Mouse (Mus musculus): ENCODE results near the gene Cenpv. TPM values are rescaled to one million over a fixed set of nuclear protein-coding genes. Genes with fewer than 3 reads are reported as not detected.

Gene Cenpv
- 3.7 TPM for total RNA-seq (2023)

DNA sequence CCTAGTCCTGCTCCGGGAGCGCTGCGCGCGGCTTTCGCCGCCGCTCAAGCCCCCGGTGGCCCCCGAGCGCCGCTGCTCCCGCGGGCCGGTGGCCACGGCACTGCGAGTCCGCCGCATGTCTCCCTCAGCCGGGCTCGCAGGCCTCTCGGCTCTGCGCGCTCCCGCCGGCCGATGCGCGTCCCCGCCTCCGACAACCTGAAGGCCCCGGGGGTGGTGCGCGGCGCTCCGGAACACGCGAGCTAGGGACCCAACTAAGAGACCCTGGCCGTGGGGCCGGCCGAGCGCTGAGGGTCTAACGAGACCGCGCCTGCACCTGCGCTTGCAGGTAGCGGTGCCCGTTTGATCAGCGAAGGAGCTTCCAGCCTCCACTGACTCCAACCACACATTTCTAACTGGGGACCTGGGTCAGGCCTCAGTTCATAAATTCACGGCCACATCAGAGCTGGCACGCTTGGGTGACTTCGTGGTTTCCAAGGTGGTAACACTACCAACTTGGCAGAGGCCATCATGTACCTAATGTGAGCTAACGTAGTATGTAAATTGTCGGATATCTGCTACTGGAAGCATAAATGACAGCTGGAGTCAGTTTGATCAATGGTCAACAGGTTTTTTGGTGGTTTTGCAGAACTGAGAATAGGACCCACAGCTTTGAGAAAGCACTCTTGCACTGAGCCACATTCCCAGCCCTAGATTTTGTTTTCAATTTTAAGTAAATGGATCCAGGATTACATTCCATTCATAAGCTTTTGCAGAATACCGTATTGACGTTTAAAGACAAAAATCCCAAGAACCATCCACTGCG lies at the start of gene Cenpv:
Gene Cenpv, minus strand, starts transcription at position 173 of the 802 bp plus-strand sequence.

DNA sequence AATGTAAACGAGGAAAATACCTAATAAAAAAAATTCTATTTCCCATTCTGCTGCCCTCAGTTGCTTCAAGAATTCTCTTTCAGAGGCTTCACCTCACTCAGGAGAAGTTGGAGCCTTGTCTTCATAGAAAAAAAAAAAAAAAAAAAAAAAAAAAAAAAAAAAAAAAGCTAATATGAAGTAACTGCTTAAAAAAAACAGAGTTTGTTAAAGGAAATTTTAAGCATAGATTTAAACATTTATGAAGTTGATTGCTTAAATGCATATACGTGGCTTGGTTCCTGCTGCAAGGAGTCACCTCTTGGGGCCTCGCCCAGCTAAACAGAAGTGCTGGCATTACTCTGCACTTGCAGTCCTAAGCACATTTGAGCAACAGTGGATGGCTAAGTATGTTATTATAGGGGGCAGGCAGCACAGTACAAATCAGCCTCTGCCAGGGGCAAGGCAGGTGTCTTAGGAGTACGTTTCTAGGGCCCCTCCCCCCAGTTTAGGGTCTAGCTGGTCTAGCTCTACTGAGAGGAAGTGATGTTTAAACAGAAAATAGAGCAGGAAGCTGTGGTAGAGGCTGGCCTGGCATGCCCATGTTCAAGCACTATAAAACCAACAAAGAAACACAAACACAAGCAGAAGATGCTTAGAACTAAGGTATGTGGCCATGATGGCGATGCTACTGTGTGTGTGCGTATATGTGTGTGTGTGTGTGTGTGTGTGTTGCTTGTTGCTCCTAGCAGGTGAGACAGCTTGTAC lies 35.1 kb upstream of the Cenpv start, which contains the start of gene Trpv2:
Gene Trpv2, plus strand, starts transcription at position 528 of the 744 bp plus-strand sequence.

DNA sequence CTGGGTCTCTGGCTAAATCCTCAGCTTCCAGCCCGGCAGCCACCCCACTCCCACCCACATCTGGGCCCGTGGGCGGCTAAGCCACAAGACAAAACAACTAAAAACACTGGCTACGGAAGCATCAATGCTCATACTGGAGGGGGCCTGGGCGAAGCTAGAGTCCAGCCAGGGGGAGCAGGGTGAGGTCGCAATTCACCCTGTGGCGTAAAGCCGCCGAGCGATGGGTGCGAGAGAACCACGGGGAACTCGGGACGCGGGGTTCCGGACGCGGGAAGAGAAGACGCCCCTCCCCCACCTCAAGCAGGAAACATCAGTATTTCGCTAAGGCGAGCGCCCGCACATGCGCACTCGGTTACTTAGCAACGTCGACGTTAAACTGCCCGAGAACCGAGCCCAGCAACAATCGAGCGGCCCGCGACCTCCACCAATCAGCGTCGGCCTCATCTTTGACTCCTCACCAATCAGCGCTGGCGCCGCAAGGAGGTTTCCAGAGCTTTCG lies 11.7 kb upstream of the Cenpv start, which contains the start of gene Ubb:
Gene Ubb, plus strand, starts transcription at position 445 of the 499 bp plus-strand sequence.

Other genes with a start within 250 kb of the Cenpv start
- gene Pigl, start 80.8 kb downstream of the Cenpv start, total RNA-seq (2023), result 10.8 TPM
- gene Ncor1, start 80.7 kb downstream of the Cenpv start, total RNA-seq (2023), result 507 TPM
- gene Ubb, start 11.9 kb upstream of the Cenpv start, total RNA-seq (2023), result 1,521 TPM
- 39.3 TPM for gene Trpv2, start 35.2 kb upstream of the Cenpv start, total RNA-seq (2023)
- 0.85 TPM for gene Lrrc75a, start 109.3 kb upstream of the Cenpv start, total RNA-seq (2023)
- gene Mmgt2, start 109.4 kb upstream of the Cenpv start, total RNA-seq (2023), result 8.4 TPM
- gene Zfp287, start 192.6 kb upstream of the Cenpv start, total RNA-seq (2023), result 18.2 TPM
- gene Gm10428, start 213.8 kb upstream of the Cenpv start, total RNA-seq (2023), result not detected

Measured in CD4-positive naive resting alpha-beta T cell, adult 76 days (primary cell).